Mouse (Mus musculus): ENCODE data around the gene Cfap97.

DNA sequence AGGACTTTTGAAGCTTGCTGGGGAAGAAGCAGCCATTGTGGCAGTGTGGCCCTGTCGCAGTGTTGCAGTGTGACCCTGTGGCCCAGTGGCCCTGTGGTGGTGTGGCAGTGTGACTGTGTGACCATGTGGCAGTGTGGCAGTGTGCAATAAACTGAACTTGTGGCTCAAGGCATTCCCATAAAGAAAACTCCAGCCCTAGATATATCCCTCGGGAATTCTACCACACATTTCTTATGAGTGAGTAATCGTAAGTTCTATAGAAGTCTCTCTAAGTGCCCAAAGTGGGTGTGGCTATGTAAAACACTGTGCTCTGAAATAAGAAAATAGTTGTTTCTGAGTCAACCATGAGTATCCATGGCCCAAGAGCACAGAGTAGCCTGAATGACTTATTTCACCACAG is 73.9 kb downstream of the Cfap97 start:
- TF ChIP-seq POLR2A (IDR thresholded peaks at IDR 0.05; ENCODE audit: control insufficient read depth, low read depth, low read length) (no peak), CTCF (IDR thresholded peaks at IDR 0.05; ENCODE audit: control insufficient read depth, insufficient read depth, insufficient replicate concordance, low read depth, low read length) (no peak)
